Mouse (Mus musculus): Measurements from ENCODE around the gene Tbpl1.

GRCm38 (mm10) chr10:22751175-22751682 lies 19.5 kb upstream of the Tbpl1 start:
- no peak for TF ChIP-seq CTCF (IDR thresholded peaks at IDR 0.05; ENCODE audit: low read depth)
- no peak for TF ChIP-seq EP300 (IDR thresholded peaks at IDR 0.05; ENCODE audit: low read depth)

Measured in heart, postnatal 0 days (tissue).